Mouse (Mus musculus) erythroblast, embryonic 14.5 days (primary cell): Measurements from ENCODE around the gene Ppargc1a. TPM values are rescaled to one million over a fixed set of nuclear protein-coding genes. Genes with fewer than 3 reads are reported as not detected.

ENCODE experiments used
- H3K27me3 ChIP-seq: 2 replicates; pipeline ENCODE4 v1.6.1; 2012; ENCODE audit warnings: inconsistent platforms; ENCODE audit not compliant: control insufficient read depth
- H3K36me3 ChIP-seq: 2 replicates; pipeline ENCODE4 v1.6.1; 2012; ENCODE audit warnings: mild to moderate bottlenecking, inconsistent platforms; ENCODE audit not compliant: control insufficient read depth
- H3K4me1 ChIP-seq: 2 replicates; pipeline ENCODE4 v1.6.1; 2012; ENCODE audit warnings: inconsistent platforms; ENCODE audit not compliant: control insufficient read depth
- H3K4me3 ChIP-seq: replicated peaks from 2 replicates; pipeline ENCODE3; 2012; ENCODE audit warnings: moderate library complexity, mild to moderate bottlenecking, inconsistent platforms
- H3K9me3 ChIP-seq: 2 replicates; pipeline ENCODE4 v1.6.1; 2012; ENCODE audit warnings: low read length, inconsistent platforms, mixed read lengths; ENCODE audit not compliant: control insufficient read depth
- GATA1 ChIP-seq: IDR thresholded peaks from 2 replicates; pipeline ENCODE4 v1.6.1; 2012; ENCODE audit warnings: low read length, inconsistent platforms, mixed read lengths
- TAL1 ChIP-seq: IDR thresholded peaks from 3 replicates; pipeline ENCODE4 v1.6.1; 2012; ENCODE audit warnings: low read length, inconsistent platforms, mixed read lengths
- polyA plus RNA-seq: library from polyadenylated mRNA; stranded (reverse); fragments of >175 nt; gene quantifications from 2 replicates; pipeline ENCODE4 v1.2.3, GENCODE M21; 2012

The Ppargc1a gene
- polyA plus RNA-seq, 1 experiment, result not detected

DNA sequence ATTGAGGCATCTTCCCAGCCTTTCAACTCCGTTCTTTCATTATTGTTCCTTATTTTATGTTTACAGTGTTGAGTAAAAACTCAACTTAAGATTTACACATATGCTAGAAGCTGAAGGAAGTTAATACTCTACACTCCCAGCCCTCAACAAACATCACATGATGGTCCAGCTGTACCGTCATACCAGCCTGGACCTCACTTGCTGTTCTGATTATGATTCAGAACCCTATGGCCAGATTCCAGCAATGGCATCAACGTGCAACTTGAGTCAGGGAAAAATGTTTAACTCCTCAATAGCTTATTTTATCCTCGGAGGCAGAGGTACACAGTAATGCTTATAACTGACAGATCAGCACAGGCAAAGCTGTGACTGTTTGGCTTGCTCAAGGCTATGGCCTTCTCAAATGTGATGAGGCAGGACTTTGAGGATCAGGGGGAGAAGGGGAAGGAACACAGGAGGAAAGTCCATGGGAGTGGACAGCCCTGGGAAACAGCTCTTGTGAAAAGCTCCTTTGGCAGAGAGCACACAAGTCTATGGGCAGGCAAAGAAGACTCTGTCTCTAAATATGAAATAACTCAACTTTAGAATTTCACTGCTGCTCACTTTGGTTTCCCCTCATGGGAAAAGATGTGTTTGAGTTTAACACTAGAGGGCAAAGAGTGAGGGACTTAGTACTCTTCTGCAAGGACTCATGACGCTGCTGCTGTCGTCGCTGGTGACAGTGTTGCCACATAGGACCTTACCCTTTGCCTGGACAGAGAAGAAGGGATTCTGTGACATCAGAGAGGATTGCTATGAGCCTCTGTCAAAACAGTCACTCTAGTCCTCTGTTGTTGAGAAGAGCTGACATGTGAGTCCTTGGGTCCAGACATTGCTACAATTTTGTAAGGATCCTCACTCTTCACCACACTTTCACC lies 22.1 kb downstream of the Ppargc1a start:
- H3K4me3 ChIP-seq, result no peak overlapping the region
- H3K4me1 ChIP-seq, result no peaks in the 10 kb centered on the region
- TF ChIP-seq GATA1 (no peak), TAL1 (no peak)
- H3K9me3 ChIP-seq, result no peaks in the 10 kb centered on the region
- no peaks in the 10 kb centered on the region for H3K36me3 ChIP-seq
- H3K27me3 ChIP-seq, result no peaks in the 10 kb centered on the region

DNA sequence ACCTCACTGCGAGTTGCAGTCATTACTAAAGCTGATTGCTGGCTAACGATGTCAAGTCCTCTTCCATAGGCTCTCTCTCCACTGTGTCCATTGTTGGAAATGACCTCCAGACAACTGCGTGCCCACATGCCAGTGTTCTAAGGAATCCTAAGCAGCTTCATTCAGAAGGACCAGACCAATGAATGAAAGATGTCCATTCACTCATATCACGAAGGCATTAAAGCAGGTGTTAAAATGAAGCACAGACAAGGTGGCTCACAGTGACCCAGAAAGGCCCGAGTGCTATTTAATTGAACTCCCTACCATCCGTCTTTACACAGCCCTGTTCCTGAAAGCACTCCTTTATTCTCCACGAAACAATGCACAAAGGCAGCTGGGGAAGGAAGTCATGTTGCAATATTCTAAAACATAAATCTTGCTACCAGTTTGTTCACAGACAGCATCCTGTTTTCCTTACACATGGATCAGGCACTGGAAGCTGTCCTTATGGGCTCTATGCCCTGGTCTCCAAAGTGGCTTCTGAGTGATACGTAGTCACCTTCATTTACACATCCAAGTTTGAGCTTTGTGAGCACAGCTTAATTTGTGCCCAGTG lies 23.3 kb downstream of the Ppargc1a start:
- Histone ChIP-seq H3K9me3 (no peaks in the 10 kb centered on the region), H3K4me1 (no peaks in the 10 kb centered on the region), H3K4me3 (no peak overlapping the region), H3K27me3 (no peaks in the 10 kb centered on the region), H3K36me3 (no peaks in the 10 kb centered on the region)
- TF ChIP-seq GATA1 (no peak), TAL1 (no peak)

DNA sequence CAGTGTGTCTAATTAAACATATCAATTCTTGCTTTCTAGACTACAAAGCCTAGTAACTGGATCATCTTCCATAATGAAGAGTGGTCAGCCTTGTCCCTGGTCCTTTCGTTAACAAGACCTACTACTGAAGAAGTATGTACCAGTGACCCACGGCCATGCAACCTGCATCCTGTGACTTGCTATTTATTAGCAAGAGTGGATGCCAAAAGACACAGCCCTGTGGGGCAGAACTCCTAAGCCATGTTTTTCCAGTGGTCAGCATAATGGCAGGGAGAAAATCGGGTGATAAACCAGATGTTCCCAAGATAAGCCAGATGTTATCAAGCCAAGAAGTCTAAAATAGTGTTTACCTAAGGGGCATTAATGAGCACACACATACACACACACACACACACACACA lies 26.0 kb downstream of the Ppargc1a start:
- H3K4me3 ChIP-seq, result no peak overlapping the region
- H3K9me3 ChIP-seq, result no peaks in the 10 kb centered on the region
- no peaks in the 10 kb centered on the region for H3K36me3 ChIP-seq
- H3K4me1 ChIP-seq, result no peaks in the 10 kb centered on the region
- TF ChIP-seq GATA1 (no peak), TAL1 (no peak)
- H3K27me3 ChIP-seq, result no peaks in the 10 kb centered on the region

DNA sequence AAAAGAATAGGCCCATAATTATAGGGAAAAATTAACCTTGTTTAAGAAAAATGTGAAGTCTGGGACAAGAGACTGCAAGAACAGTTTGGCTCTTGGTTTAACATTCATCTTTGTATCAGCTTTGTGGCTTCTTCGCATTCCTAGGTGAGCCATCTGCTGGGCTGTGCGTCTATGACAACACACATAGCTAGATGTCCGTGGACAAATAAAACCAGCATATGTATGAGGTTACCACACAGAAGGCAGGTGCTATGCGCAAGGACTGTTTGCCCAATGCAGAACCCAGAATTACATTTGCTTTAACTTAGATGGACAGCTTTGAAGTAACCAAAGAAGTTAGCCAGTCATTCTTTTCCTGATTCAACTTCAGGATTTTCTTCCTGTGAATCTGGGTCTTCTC lies 26.7 kb downstream of the Ppargc1a start:
- no peaks in the 10 kb centered on the region for H3K9me3 ChIP-seq
- H3K4me3 ChIP-seq, result no peak overlapping the region
- TF ChIP-seq TAL1, result no peak
- no peaks in the 10 kb centered on the region for H3K4me1 ChIP-seq
- H3K27me3 ChIP-seq, result no peaks in the 10 kb centered on the region
- no peaks in the 10 kb centered on the region for H3K36me3 ChIP-seq

DNA sequence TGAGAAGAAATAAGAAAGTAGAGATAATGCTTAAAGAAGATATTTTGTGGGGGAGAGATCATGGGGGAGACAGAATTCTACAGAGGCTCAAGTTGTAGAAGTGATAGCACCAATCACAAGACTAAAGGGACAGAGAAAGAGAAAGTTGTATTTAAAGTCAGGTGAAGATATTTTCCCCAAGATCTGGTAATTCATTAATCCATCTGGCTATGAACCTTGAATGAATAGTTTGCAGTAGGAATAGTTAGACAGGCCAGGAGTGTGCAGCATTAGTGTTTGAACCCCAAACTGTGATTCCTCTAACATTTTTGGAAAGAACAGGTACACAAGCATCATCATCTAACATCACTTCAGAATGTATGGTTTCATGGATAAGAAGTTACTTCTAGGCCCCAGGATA lies 28.0 kb downstream of the Ppargc1a start:
- Histone ChIP-seq H3K36me3 (no peaks in the 10 kb centered on the region), H3K4me3 (no peak overlapping the region), H3K4me1 (no peaks in the 10 kb centered on the region), H3K27me3 (no peaks in the 10 kb centered on the region), H3K9me3 (no peaks in the 10 kb centered on the region)
- TF ChIP-seq GATA1 (no peak), TAL1 (no peak)

DNA sequence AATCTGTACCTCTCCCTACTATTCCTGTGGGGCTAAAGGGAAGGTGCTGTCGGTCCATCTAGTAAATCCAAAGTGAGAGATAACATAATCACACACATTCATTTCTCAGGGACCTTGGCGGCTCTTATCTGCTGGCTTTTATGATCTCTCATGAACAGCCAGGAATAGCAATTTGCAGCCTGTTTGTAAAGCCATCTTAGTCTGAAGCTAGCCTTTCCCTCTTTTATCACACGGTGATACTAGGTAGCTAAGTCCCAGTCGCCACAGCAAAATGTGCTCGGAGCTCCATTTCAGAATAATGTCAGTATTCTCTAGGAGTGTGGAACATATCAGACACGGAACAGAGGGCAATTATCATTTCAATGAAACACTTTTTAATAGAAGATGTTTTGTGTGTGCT lies 29.2 kb downstream of the Ppargc1a start:
- Histone ChIP-seq H3K4me3 (no peak overlapping the region), H3K27me3 (no peaks in the 10 kb centered on the region), H3K36me3 (no peaks in the 10 kb centered on the region), H3K9me3 (no peaks in the 10 kb centered on the region), H3K4me1 (no peaks in the 10 kb centered on the region)
- TF ChIP-seq TAL1, result no peak
- no peak for TF ChIP-seq GATA1

DNA sequence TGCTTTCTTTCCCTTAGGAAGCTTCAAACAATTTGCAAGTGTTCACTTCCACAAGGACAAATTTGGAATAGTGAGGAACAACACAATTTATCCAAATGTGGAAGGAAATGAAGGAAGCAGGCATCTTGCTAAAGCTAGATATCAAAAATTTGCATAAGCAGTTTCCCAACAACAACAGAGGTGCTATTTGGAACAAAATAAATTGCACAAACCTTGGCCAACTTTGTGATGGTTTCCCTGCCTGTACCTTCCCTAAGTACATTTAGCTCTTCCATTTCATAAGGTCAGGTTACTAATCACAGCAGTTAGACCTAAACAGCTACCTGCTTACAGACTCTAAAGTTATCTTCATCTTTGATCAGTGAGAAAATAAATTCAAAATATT lies 29.9 kb downstream of the Ppargc1a start:
- no peaks in the 10 kb centered on the region for H3K9me3 ChIP-seq
- H3K27me3 ChIP-seq, result no peaks in the 10 kb centered on the region
- H3K36me3 ChIP-seq, result no peaks in the 10 kb centered on the region
- no peak overlapping the region for H3K4me3 ChIP-seq
- H3K4me1 ChIP-seq, result no peaks in the 10 kb centered on the region
- TF ChIP-seq GATA1 (no peak), TAL1 (no peak)

DNA sequence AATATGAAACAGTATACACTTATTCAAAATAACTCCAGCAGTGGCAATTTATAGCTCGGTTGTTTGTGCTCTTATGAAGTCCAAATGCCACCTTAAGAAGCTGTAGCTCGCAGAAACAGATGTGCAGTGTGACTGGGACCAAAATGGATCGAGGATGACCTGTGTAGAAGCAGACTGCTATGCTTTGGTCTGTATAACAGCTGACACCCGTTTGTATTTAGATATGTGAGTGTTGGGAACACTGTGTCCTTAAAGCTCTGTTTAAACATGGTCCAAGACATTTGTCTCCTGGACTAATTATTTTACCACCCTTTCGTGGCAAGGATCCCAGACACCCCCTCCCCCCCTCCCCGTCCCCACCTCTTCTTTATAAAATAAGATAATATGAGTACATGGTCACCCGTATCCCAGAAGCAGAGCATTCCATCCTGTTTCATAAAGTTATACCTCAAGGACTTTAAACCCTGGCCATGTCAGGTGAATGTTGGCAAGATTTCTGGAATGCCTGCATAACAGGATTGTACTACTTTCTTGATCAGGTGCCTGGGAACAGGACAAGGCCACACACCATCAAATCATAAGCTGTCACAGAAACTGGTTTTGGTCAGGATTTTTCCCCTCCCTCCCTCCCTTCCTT lies 30.4 kb downstream of the Ppargc1a start:
- Histone ChIP-seq H3K4me1 (no peaks in the 10 kb centered on the region), H3K9me3 (no peaks in the 10 kb centered on the region), H3K27me3 (no peaks in the 10 kb centered on the region), H3K36me3 (no peaks in the 10 kb centered on the region), H3K4me3 (no peak overlapping the region)
- no peak for TF ChIP-seq GATA1
- TF ChIP-seq TAL1, result no peak

DNA sequence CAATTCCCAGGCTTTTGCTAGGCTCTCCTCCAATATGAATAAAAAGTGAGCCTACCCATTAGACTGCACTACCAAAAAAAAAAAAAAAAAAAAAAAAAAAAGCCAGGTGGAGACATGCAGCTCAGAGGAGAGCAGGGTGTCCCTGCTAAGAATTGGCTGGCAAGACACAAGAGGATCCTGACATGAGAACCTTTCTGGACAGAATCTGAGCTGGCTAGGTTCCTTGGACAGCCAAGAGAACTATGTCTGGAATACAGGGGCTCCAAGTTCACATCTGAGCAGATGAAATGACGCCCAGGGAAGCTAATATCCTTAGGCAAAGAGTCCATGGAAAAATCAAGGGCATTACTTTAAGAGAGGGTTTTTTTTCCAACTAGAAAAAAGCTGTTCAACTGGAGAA lies 33.1 kb downstream of the Ppargc1a start:
- Histone ChIP-seq H3K36me3 (no peaks in the 10 kb centered on the region), H3K4me3 (no peak overlapping the region), H3K27me3 (no peaks in the 10 kb centered on the region), H3K9me3 (no peaks in the 10 kb centered on the region), H3K4me1 (no peaks in the 10 kb centered on the region)
- TF ChIP-seq GATA1, result no peak
- no peak for TF ChIP-seq TAL1
